Mouse (Mus musculus): ENCODE measurements around the gene Cnnm3.

DNA sequence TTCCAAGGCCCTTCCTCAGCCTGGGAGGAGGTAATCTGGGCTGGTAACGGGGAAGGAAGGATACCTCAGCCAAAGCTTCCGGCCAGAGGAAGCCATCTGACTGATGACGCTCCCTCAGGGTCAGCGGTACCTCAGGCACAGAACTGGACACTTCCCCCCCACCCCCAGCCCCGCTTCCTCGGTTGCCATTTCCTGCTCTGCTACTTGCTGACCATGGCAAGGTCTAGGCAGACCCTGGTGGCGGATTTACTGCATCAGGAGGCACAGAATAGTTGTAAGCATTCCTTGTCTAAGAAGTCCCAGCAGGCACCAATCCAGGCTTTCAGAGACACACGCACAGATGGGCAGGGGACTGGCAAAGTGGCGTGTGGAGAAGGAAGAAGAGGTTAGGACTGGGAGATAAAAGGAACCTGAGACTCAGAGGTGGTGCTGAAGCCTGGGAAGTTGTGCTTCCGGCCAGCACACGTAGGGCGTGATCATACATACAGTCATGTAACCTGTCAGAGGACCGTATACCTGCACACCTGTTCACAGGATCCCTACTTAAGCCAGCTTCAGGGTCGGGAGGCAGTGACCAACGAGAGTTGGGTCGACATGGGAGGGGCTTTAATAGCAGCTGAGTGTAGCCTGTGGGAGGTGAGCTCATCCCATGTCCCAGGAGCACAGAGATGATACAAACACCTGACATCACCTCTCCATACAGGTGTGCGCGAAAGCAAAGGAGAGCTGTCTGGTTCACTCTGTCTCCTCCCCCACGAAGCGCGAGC lies 43.1 kb downstream of the Cnnm3 start:
- no peak for TF ChIP-seq CTCF (conservative IDR thresholded peaks at IDR 0.05; ENCODE audit: low read length)
- no peak for TF ChIP-seq NANOG (IDR thresholded peaks at IDR 0.05; ENCODE audit: borderline replicate concordance, low read length)
- TF ChIP-seq POU5F1 (IDR thresholded peaks at IDR 0.05; ENCODE audit: borderline replicate concordance, low read length) = no peak
